Mouse (Mus musculus) MEL (cell line): ENCODE measurements at regions not wholly inside any gene's neighbourhood (a gene's known extent, or its start where the extent isn't known, plus 50 kb on each side); places are given as distances from the start of the nearest gene placed in this dataset.

Experiments used
- DNase-seq: peaks from one replicate; pipeline ENCODE4 v3.0.0; 2011; ENCODE audit warnings: low read depth, low spot score
- H3K27ac ChIP-seq: 2 replicates; pipeline ENCODE4 v1.5.1; 2012; ENCODE audit warnings: low read depth, mild to moderate bottlenecking, control low read depth, low read length, moderate library complexity; ENCODE audit not compliant: control insufficient read depth
- H3K27me3 ChIP-seq, 2 experiments: fragments of 150-350 bp in 1 of 2; sonication (generic) in 1 of 2; 2 replicates each; pipeline ENCODE4 v1.6.1; 2012; ENCODE audit warnings: low read length in 2 of 2, mild to moderate bottlenecking in 2 of 2, improper control_type of control experiment in 1 of 2, moderate library complexity in 1 of 2; ENCODE audit not compliant: insufficient read depth in 2 of 2, control insufficient read depth in 1 of 2
- H3K36me3 ChIP-seq, 2 experiments: 2 replicates each; pipeline ENCODE4 v1.6.1; 2012 to 2014; ENCODE audit warnings: low read length in 2 of 2, improper control_type of control experiment in 1 of 2, inconsistent platforms in 1 of 2, mild to moderate bottlenecking in 1 of 2; ENCODE audit not compliant: insufficient read depth in 2 of 2, control insufficient read depth in 1 of 2
- H3K4me1 ChIP-seq, 2 experiments: fragments of 150-350 bp in 1 of 2; sonication (generic) in 1 of 2; 2 replicates each; pipeline ENCODE4 v1.6.1; 2012; ENCODE audit warnings: low read length in 2 of 2, improper control_type of control experiment in 1 of 2, mild to moderate bottlenecking in 1 of 2; ENCODE audit not compliant: insufficient read depth in 2 of 2, control insufficient read depth in 1 of 2
- H3K4me3 ChIP-seq, 2 experiments: fragments of 150-350 bp in 1 of 2; sonication (generic) in 1 of 2; 2 replicates each; pipeline ENCODE4 v1.5.1; 2012; ENCODE audit warnings: low read depth in 2 of 2, low read length in 2 of 2, mild to moderate bottlenecking in 2 of 2, moderate library complexity in 2 of 2, control low read depth in 1 of 2, improper control_type of control experiment in 1 of 2; ENCODE audit not compliant: control insufficient read depth in 1 of 2, insufficient read depth in 1 of 2
- H3K79me2 ChIP-seq: 2 replicates; pipeline ENCODE4 v1.6.1; 2012; ENCODE audit warnings: mild to moderate bottlenecking, low read length, moderate library complexity; ENCODE audit not compliant: control insufficient read depth, poor library complexity, insufficient read depth
- H3K9ac ChIP-seq: 2 replicates; pipeline ENCODE4 v1.6.1; 2012; ENCODE audit warnings: low read depth, mild to moderate bottlenecking, control low read depth, low read length, moderate library complexity; ENCODE audit not compliant: control insufficient read depth, poor library complexity, severe bottlenecking
- H3K9me3 ChIP-seq: fragments of 150-350 bp; sonication (generic); replicated peaks from 2 replicates; pipeline ENCODE4 v1.6.1; 2012; ENCODE audit warnings: mild to moderate bottlenecking, low read length, improper control_type of control experiment, moderate library complexity; ENCODE audit not compliant: insufficient read depth
- BHLHE40 ChIP-seq: IDR thresholded peaks from 2 replicates; pipeline ENCODE4 v1.6.1; 2012; ENCODE audit warnings: low read depth, mild to moderate bottlenecking, inconsistent platforms, low read length, improper control_type of control experiment, borderline replicate concordance
- CHD1 ChIP-seq: IDR thresholded peaks from 2 replicates; pipeline ENCODE4 v1.6.1; 2012; ENCODE audit warnings: low read depth, mild to moderate bottlenecking, inconsistent platforms, low read length, improper control_type of control experiment
- CHD2 ChIP-seq: IDR thresholded peaks from 2 replicates; pipeline ENCODE4 v1.6.1; 2011; ENCODE audit warnings: low read length, improper control_type of control experiment
- CTCF ChIP-seq, 3 experiments: IDR thresholded peaks in 2 of 3; conservative IDR thresholded peaks in 1 of 3; 2 replicates each; pipeline ENCODE4 v1.5.1; 2011 to 2012; ENCODE audit warnings: low read length in 3 of 3, low read depth in 2 of 3, mild to moderate bottlenecking in 2 of 3, improper control_type of control experiment in 1 of 3, inconsistent platforms in 1 of 3, mixed read lengths in 1 of 3, moderate library complexity in 1 of 3; ENCODE audit not compliant: control insufficient read depth in 1 of 3, insufficient read depth in 1 of 3, poor library complexity in 1 of 3, severe bottlenecking in 1 of 3
- ELF1 ChIP-seq: IDR thresholded peaks from 2 replicates; pipeline ENCODE4 v1.6.1; 2014; ENCODE audit warnings: low read depth, mild to moderate bottlenecking, inconsistent platforms, low read length, improper control_type of control experiment, moderate library complexity
- GATA1 ChIP-seq: IDR thresholded peaks from 2 replicates; pipeline ENCODE4 v1.6.1; 2011; ENCODE audit warnings: low read depth, low read length, improper control_type of control experiment
- MAX ChIP-seq: IDR thresholded peaks from 2 replicates; pipeline ENCODE4 v1.6.1; 2011; ENCODE audit warnings: low read length, improper control_type of control experiment
- MAZ ChIP-seq: IDR thresholded peaks from 2 replicates; pipeline ENCODE4 v1.6.1; 2012; ENCODE audit warnings: low read depth, mild to moderate bottlenecking, inconsistent platforms, low read length, improper control_type of control experiment
- MEF2A ChIP-seq: IDR thresholded peaks from 2 replicates; pipeline ENCODE4 v1.6.1; 2014; ENCODE audit warnings: low read depth, mild to moderate bottlenecking, inconsistent platforms, low read length, improper control_type of control experiment; ENCODE audit not compliant: poor library complexity, insufficient replicate concordance, severe bottlenecking; ENCODE audit errors: extremely low read depth
- MXI1 ChIP-seq: IDR thresholded peaks from 2 replicates; pipeline ENCODE4 v1.6.1; 2011; ENCODE audit warnings: mild to moderate bottlenecking, low read depth, low read length, improper control_type of control experiment
- MYB ChIP-seq: IDR thresholded peaks from 2 replicates; pipeline ENCODE4 v1.6.1; 2011; ENCODE audit warnings: mild to moderate bottlenecking, low read depth, low read length, improper control_type of control experiment
- POLR2A ChIP-seq, 2 experiments: IDR thresholded peaks; 2 replicates each; pipeline ENCODE4 v1.6.1; 2011 to 2012; ENCODE audit warnings: low read length in 2 of 2, mild to moderate bottlenecking in 2 of 2, control low read depth in 1 of 2, improper control_type of control experiment in 1 of 2, low read depth in 1 of 2, moderate library complexity in 1 of 2; ENCODE audit not compliant: control insufficient read depth in 1 of 2, insufficient read depth in 1 of 2, poor library complexity in 1 of 2
- POLR2AphosphoS5 ChIP-seq: IDR thresholded peaks from 2 replicates; pipeline ENCODE4 v1.6.1; 2012; ENCODE audit warnings: low read depth, borderline replicate concordance, mild to moderate bottlenecking, inconsistent platforms, low read length, moderate library complexity, mixed read lengths
- RAD21 ChIP-seq: IDR thresholded peaks from 2 replicates; pipeline ENCODE4 v1.6.1; 2011; ENCODE audit warnings: mild to moderate bottlenecking, low read depth, low read length, improper control_type of control experiment
- RCOR1 ChIP-seq: IDR thresholded peaks from 2 replicates; pipeline ENCODE4 v1.6.1; 2012; ENCODE audit warnings: low read depth, mild to moderate bottlenecking, inconsistent platforms, low read length, improper control_type of control experiment
- SMC3 ChIP-seq: IDR thresholded peaks from 2 replicates; pipeline ENCODE4 v1.6.1; 2011; ENCODE audit warnings: low read depth, low read length, improper control_type of control experiment
- TAL1 ChIP-seq: IDR thresholded peaks from 2 replicates; pipeline ENCODE4 v1.6.1; 2012; ENCODE audit warnings: mild to moderate bottlenecking, inconsistent platforms, low read length, moderate library complexity, mixed read lengths
- TBP ChIP-seq: IDR thresholded peaks from 2 replicates; pipeline ENCODE4 v1.8.0; 2011; ENCODE audit warnings: low read depth, low read length, improper control_type of control experiment
- TCF12 ChIP-seq: IDR thresholded peaks from 2 replicates; pipeline ENCODE4 v1.6.1; 2014; ENCODE audit warnings: low read depth, mild to moderate bottlenecking, inconsistent platforms, low read length, improper control_type of control experiment, moderate library complexity
- UBTF ChIP-seq: IDR thresholded peaks from 2 replicates; pipeline ENCODE4 v1.6.1; 2012; ENCODE audit warnings: low read depth, mild to moderate bottlenecking, inconsistent platforms, low read length, improper control_type of control experiment, moderate library complexity, borderline replicate concordance; ENCODE audit not compliant: insufficient read depth
- USF1 ChIP-seq: IDR thresholded peaks from 2 replicates; pipeline ENCODE4 v1.6.1; 2014; ENCODE audit warnings: low read depth, mild to moderate bottlenecking, inconsistent platforms, low read length, improper control_type of control experiment, moderate library complexity
- USF2 ChIP-seq, 2 experiments: IDR thresholded peaks; 2 replicates each; pipeline ENCODE4 v1.6.1; 2011 to 2012; ENCODE audit warnings: improper control_type of control experiment in 2 of 2, low read length in 2 of 2, borderline replicate concordance in 1 of 2, inconsistent platforms in 1 of 2, low read depth in 1 of 2, mild to moderate bottlenecking in 1 of 2; ENCODE audit not compliant: insufficient read depth in 1 of 2
- ZC3H11A ChIP-seq: IDR thresholded peaks from 2 replicates; pipeline ENCODE4 v1.6.1; 2012; ENCODE audit warnings: low read depth, mild to moderate bottlenecking, inconsistent platforms, low read length, improper control_type of control experiment
- ZMIZ1 ChIP-seq: IDR thresholded peaks from 2 replicates; pipeline ENCODE4 v1.6.1; 2012; ENCODE audit warnings: low read depth, mild to moderate bottlenecking, inconsistent platforms, low read length, improper control_type of control experiment, moderate library complexity
- ZNF384 ChIP-seq: IDR thresholded peaks from 2 replicates; pipeline ENCODE4 v1.6.1; 2012; ENCODE audit warnings: low read depth, mild to moderate bottlenecking, inconsistent platforms, low read length, improper control_type of control experiment

DNA sequence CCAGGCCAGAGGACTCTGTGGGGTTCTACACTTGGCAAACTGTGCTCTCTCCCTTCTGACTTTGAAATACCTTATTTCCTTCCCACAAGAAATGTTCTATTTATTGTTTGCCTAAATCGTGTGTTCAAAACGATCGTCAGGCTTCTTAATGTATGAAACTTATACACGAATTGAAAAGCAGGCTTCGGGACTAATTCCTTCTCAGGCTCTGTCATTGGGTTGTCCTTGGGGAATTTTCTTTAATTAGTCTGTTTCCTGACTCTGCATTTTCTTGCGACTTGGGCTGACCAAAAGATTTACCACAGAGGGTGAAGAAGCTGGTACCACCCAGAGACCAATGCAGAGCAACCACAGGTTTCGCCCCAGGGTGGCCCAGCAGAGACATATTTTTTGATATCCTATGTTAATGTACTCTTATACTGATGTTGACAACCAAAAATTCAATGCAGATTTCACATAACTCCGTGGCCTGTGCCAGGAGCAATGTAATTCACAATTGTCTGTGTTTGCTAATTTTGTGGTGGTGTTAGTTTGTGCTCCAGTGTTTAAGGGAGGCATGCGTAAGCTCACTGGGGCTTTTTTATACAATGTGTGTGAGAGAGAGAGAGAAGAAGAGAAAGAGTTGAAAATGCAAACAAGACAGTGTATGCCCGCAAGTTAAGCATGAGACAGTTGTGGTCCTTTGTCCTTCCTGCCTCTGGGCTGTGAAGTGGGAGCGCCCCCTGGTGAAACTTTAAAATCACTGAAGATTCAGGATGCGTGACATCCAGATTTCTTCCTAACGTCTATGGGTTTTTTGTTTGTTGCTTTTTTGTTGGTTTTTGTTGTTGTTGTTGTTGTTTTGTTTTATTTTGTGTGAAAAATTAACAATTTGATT, 452.7 kb downstream of the Sox2 start:
- peak; percentile 36 for DNase-seq
- Histone ChIP-seq H3K36me3 (no peaks in the 10 kb centered on the region), H3K4me1 (no peaks in the 10 kb centered on the region), H3K27me3 (no peaks in the 10 kb centered on the region), H3K79me2 (no peaks in the 10 kb centered on the region), H3K9me3 (no peaks in the 10 kb centered on the region), H3K4me3 (no peak overlapping the region), H3K27ac (no peak overlapping the region), H3K9ac (no peak overlapping the region)
- no peak for TF ChIP-seq POLR2AphosphoS5
- no peak for TF ChIP-seq BHLHE40
- peak; percentile 34; the same call in 1 of the 2 replicates for TF ChIP-seq ZC3H11A
- TF ChIP-seq CHD2, result no peak
- TF ChIP-seq GATA1, result no peak
- TF ChIP-seq ELF1, result no peak
- no peak for TF ChIP-seq MAZ
- no peak for TF ChIP-seq CHD1
- no peak for TF ChIP-seq USF1
- no peak for TF ChIP-seq UBTF
- no peak for TF ChIP-seq ZNF384
- TF ChIP-seq RCOR1, result no peak
- peak; percentile 66 for TF ChIP-seq SMC3
- no peak for TF ChIP-seq MEF2A
- TF ChIP-seq USF2 (IDR thresholded peaks at IDR 0.05; ENCODE audit: borderline replicate concordance in 1 of 2, insufficient read depth in 1 of 2, low read depth in 1 of 2, low read length in 2 of 2), result no peak
- no peak for TF ChIP-seq ZMIZ1
- TF ChIP-seq POLR2A (IDR thresholded peaks at IDR 0.05; ENCODE audit: control insufficient read depth in 1 of 2, insufficient read depth in 1 of 2, low read depth in 1 of 2, low read length in 2 of 2, poor library complexity in 1 of 2), result no peak
- no peak for TF ChIP-seq TAL1
- TF ChIP-seq TCF12, result no peak
- TF ChIP-seq MAX, result no peak
- TF ChIP-seq RAD21, result peak; percentile 57
- TF ChIP-seq TBP, result no peak
- no peak for TF ChIP-seq MXI1
- no peak for TF ChIP-seq MYB
- TF ChIP-seq CTCF (IDR thresholded peaks at IDR 0.05 in 2 of 3, conservative IDR thresholded peaks at IDR 0.05 in 1 of 3; ENCODE audit: control insufficient read depth in 1 of 3, insufficient read depth in 1 of 3, low read depth in 2 of 3, low read length in 3 of 3, poor library complexity in 1 of 3, severe bottlenecking in 1 of 3), result peak; percentile 38 to 61 (median 60)
